Mouse (Mus musculus) embryonic facial prominence, embryonic 10.5 days (tissue): ENCODE measurements around the gene Mbd4. TPM values are rescaled to one million over a fixed set of nuclear protein-coding genes. Genes with fewer than 3 reads are reported as not detected.
"Not testable (repeated sequence)": the region's sequence is repeated elsewhere in the genome, so short reads cannot be mapped to it uniquely, and the experiment has no call there.

ENCODE experiments used
- DNase-seq: peaks from one replicate; pipeline ENCODE4 v3.0.0-alpha.2; 2017; ENCODE audit warnings: low spot score
- H3K27ac ChIP-seq: fragments of 300-500 bp; sonication (generic); replicated peaks from 2 replicates; pipeline ENCODE4 v1.5.1; 2016; ENCODE audit warnings: mild to moderate bottlenecking
- H3K27me3 ChIP-seq: fragments of 300-500 bp; sonication (generic); replicated peaks from 2 replicates; pipeline ENCODE4 v1.6.1; 2016; ENCODE audit warnings: low read depth, mild to moderate bottlenecking; ENCODE audit not compliant: poor library complexity, severe bottlenecking
- H3K36me3 ChIP-seq: fragments of 300-500 bp; sonication (generic); replicated peaks from 2 replicates; pipeline ENCODE4 v1.6.1; 2016; ENCODE audit warnings: mild to moderate bottlenecking, moderate library complexity
- H3K4me1 ChIP-seq: fragments of 300-500 bp; sonication (generic); 2 replicates; pipeline ENCODE4 v1.6.1; 2016
- H3K4me3 ChIP-seq: fragments of 300-500 bp; sonication (generic); 2 replicates; pipeline ENCODE4 v1.5.1; 2016; ENCODE audit warnings: mild to moderate bottlenecking, moderate library complexity
- H3K9me3 ChIP-seq: fragments of 300-500 bp; sonication (generic); 2 replicates; pipeline ENCODE4 v1.6.1; 2016; ENCODE audit warnings: mild to moderate bottlenecking
- WGBS: fragments of 180-500 bp; shearing (Covaris S2); methylation state at CpG from one replicate; pipeline ENCODE4 v1.1.7; 2016; 5-methylcytosine and 5-hydroxymethylcytosine counted together
- polyA plus RNA-seq: library from polyadenylated mRNA; unstranded; fragments of >200 nt; fragmentation: Nextera tagmentation; extraction: Ambion mirVana; gene quantifications from 2 replicates; pipeline ENCODE4 v1.2.1, GENCODE M21; 2016

Mbd4 gene
- polyA plus RNA-seq, 1 experiment from 2014 or later = 33.2 TPM

DNA sequence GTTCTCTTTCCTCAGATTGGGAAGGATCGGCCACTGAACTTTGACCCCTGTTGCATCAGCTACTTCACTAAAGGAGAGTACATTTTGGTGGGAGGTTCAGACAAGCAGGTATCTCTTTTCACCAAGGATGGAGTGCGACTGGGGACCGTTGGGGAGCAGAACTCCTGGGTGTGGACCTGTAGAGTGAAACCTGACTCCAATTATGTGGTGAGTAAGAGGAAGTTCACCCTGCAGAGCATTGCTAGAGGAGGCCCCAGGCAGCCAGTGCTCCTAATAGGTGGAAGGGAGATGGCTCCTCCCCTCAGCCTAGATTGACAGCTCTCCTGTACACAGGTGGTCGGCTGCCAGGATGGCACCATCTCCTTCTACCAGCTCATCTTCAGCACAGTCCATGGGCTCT, 33.7 kb upstream of the Mbd4 start:
- Histone ChIP-seq H3K36me3 (peaks cover 76% of the 10 kb centered on the region), H3K27ac (no peak overlapping the region; the same call in 1 of the 2 replicates), H3K4me3 (no peak overlapping the region), H3K4me1 (peaks cover 21% of the 10 kb centered on the region), H3K27me3 (no peaks in the 10 kb centered on the region), H3K9me3 (peaks cover 7% of the 10 kb centered on the region; the same call in 1 of the 2 replicates)
- WGBS = 66% methylated on average over 4 of the region's 4 CpGs
- DNase-seq = no peak

DNA sequence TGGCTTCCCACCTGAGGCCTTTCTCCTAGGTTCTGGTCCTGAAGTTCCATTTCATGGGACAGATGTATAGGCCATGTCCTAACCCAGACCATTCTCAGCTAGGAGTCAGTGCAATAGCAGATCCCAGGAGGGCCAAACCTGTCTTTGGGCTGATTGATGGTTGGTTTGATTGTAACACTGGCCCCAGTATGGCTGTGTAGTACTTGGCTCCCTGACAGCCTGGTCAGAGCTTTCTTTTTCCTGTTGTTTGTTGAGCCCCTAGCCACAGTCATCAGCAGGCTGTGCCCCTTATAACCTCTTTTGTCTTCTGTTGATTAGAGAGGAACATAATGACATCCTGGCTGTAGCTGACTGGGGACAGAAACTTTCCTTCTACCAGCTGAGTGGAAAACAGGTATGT, 30.8 kb upstream of the Mbd4 start:
- Histone ChIP-seq H3K9me3 (peaks cover 7% of the 10 kb centered on the region; the same call in 1 of the 2 replicates), H3K27me3 (no peaks in the 10 kb centered on the region), H3K4me1 (peaks cover 6% of the 10 kb centered on the region; the same call in 1 of the 2 replicates), H3K4me3 (no peak overlapping the region), H3K36me3 (peaks cover 77% of the 10 kb centered on the region), H3K27ac (no peak overlapping the region)
- no peak for DNase-seq

DNA sequence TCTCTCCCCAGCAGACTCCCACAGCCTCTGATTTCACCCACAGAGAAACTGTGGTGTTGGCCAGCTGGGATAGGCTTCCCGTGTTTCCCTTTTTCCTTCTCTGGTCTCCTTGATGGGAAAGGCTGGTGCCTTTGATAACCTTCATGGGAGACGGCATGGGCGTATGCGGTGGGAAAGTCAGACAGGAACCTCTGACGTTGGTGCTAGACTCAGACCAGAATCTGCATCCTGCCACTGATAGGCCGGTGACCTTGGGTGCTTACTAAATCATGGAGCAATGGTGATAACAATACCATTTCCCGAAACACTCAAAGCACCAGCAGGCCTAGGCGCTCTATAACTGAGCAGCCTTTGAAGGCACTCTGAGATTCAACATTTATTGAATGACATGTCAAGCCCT, 27.6 kb upstream of the Mbd4 start:
- Histone ChIP-seq H3K27me3 (no peaks in the 10 kb centered on the region), H3K27ac (no peak overlapping the region), H3K4me1 (no peaks in the 10 kb centered on the region), H3K4me3 (no peak overlapping the region), H3K36me3 (peaks cover 78% of the 10 kb centered on the region), H3K9me3 (no peaks in the 10 kb centered on the region)
- no peak for DNase-seq
- 88% methylated on average over 8 of the region's 8 CpGs for WGBS

DNA sequence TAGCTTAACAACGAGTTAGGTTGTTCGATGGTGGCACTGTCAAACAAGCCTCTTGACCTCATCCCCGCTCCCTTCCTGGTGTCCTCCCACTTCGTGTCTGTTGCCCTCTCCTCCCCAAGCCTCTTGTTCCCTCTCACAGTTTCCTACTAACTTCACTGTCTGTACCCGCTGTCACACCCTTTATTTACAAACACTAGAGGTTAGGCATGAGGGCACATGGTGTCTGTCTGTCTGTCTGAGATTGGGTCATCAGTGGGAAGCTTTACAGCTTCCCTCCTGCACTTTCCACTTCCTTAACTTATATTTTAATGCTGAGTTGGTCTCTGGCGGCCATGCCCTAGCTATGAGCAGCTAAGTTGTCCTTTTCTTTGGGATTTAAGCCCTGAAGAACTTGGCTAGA, 26.6 kb upstream of the Mbd4 start:
- Histone ChIP-seq H3K4me1 (no peaks in the 10 kb centered on the region), H3K4me3 (no peak overlapping the region), H3K36me3 (peaks cover 77% of the 10 kb centered on the region), H3K27ac (no peak overlapping the region), H3K9me3 (no peaks in the 10 kb centered on the region), H3K27me3 (no peaks in the 10 kb centered on the region)
- no peak for DNase-seq
- 86% methylated on average over 6 of the region's 6 CpGs for WGBS

DNA sequence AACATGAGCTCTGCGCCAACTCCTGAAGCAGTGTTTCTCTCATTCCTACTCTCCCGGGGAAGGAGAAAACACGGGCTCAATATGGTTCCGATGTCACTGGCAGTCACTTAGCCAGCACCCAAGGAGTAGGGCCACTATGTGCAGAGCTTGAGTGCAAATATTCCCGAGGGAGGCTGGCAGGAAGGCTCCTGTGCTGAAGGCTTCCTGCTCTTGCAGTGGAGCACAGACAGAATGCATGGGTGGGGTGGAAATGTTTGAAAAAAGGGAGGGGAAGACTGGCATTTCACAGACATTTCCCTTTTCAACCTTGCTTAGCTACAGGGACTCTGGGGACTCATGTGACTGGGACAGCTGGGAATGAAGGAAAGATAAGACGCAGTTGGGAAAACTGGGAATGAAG, 25.5 kb upstream of the Mbd4 start:
- Histone ChIP-seq H3K4me3 (no peak overlapping the region), H3K9me3 (no peaks in the 10 kb centered on the region), H3K27me3 (no peaks in the 10 kb centered on the region), H3K4me1 (no peaks in the 10 kb centered on the region), H3K27ac (no peak overlapping the region), H3K36me3 (peaks cover 70% of the 10 kb centered on the region)
- no peak for DNase-seq
- whole genome bisulfite sequencing = 83% methylated on average over 6 of the region's 6 CpGs

DNA sequence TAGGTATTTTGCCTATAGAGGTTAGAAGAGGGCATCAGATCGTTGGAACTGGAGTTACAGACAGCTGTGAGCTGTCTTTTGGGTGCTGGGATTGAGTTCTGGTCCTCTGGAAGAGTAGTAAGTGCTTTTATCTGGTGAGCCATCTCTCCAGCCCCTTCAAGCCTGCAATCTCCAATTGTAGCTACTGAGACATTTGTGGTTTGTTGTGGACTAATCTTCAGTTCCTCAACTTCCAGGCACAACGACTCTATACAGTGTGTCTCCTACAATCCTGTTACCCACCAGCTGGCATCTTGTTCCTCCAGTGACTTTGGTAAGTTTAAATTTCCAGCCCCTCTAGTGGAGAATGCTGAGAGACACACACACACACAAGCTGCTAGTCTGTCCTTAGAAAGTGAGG, 24.1 kb upstream of the Mbd4 start:
- no peak for DNase-seq
- WGBS = 87% methylated on average over 2 of the region's 2 CpGs
- H3K4me3 ChIP-seq = no peak overlapping the region
- H3K4me1 ChIP-seq = no peaks in the 10 kb centered on the region
- no peak overlapping the region for H3K27ac ChIP-seq
- peaks cover 61% of the 10 kb centered on the region for H3K36me3 ChIP-seq
- no peaks in the 10 kb centered on the region for H3K27me3 ChIP-seq
- no peaks in the 10 kb centered on the region for H3K9me3 ChIP-seq

DNA sequence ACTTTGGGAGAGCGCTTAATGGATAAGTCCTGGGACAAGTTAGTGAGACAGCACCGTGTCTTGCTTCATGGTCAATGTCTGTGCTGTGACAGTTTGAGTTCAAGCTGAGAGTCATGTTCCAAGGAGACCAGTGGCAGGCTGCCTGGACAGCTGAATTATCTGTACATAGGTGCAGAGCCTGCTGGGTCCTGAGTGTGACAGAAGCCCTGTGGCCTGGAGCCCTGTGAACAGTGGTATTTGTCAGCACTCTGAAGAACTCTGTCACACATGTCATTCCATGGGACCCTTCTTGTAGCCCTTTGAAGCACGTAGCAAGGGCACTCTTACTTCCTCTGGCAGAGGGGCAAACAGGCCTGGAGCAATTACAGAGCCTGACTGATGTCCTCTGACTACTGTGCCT, 18.1 kb upstream of the Mbd4 start:
- DNase-seq, H3K4me3 ChIP-seq, H3K4me1 ChIP-seq, H3K9me3 ChIP-seq, H3K27me3 ChIP-seq, H3K27ac ChIP-seq: not testable (repeated sequence)
- peaks cover 14% of the 10 kb centered on the region for H3K36me3 ChIP-seq
- WGBS = no CpG with 5 or more reads among the region's 3 CpGs

DNA sequence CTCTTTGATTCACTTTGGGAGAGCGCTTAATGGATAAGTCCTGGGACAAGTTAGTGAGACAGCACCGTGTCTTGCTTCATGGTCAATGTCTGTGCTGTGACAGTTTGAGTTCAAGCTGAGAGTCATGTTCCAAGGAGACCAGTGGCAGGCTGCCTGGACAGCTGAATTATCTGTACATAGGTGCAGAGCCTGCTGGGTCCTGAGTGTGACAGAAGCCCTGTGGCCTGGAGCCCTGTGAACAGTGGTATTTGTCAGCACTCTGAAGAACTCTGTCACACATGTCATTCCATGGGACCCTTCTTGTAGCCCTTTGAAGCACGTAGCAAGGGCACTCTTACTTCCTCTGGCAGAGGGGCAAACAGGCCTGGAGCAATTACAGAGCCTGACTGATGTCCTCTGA, 14.0 kb upstream of the Mbd4 start:
- no CpG with 5 or more reads among the region's 3 CpGs for WGBS
- not testable (repeated sequence) for H3K27me3 ChIP-seq, H3K4me3 ChIP-seq, DNase-seq, H3K9me3 ChIP-seq, H3K27ac ChIP-seq, H3K4me1 ChIP-seq
- peaks cover 19% of the 10 kb centered on the region for H3K36me3 ChIP-seq

DNA sequence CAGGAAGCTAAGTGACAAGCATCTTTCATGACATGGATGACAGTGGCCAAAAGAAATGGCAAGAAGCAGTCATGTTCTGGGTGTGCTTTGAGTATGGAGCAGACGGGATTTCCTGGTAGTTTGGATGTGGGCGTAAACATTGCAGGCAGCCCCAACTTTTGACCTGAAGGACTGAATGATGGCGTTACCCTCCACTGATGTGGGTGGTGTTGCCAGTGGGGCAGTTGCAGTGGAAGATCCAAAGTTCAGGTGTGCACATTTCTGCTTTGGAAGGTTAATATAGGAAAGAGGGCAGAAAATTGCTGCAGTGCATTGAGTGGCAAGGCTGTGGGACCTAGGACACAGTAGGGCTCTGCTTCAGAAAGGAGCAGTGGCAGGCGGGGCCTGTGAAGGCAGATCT, 12.1 kb upstream of the Mbd4 start:
- WGBS = 93% methylated on average over 4 of the region's 4 CpGs
- DNase-seq = no peak
- Histone ChIP-seq H3K36me3 (peaks cover 19% of the 10 kb centered on the region), H3K4me1 (peaks cover 12% of the 10 kb centered on the region; the same call in 1 of the 2 replicates), H3K4me3 (no peak overlapping the region), H3K27ac (no peak overlapping the region), H3K9me3 (no peaks in the 10 kb centered on the region), H3K27me3 (no peaks in the 10 kb centered on the region)

DNA sequence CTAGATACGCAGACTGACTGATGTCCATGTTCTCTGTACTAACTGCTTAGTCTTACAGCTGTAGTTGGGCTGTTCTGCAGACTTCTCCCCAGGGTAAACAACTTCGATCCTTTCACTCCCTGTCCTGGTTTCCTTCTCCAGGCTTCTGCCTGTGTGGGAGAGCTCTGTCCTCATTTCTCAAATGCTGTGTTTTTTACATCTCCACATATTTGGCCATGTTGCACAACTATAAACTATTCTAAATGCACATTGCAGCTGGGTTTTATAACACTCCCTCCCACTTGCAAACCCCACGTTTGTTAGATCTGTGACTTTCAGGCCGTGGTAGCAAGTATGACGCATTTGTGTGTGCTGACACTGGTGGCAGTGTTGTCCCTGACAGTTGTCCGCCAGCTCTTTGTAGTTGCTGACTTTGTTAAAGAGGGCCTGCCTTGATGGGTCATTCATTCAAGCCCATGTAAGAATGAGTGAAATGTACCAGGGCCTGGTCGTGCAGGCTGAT, 10.2 kb upstream of the Mbd4 start:
- WGBS = 77% methylated on average over 7 of the region's 7 CpGs
- no peaks in the 10 kb centered on the region for H3K27me3 ChIP-seq
- H3K4me3 ChIP-seq = no peak overlapping the region
- peaks cover 12% of the 10 kb centered on the region; the same call in 1 of the 2 replicates for H3K4me1 ChIP-seq
- no peaks in the 10 kb centered on the region for H3K9me3 ChIP-seq
- no peak for DNase-seq
- no peak overlapping the region for H3K27ac ChIP-seq
- peaks cover 19% of the 10 kb centered on the region for H3K36me3 ChIP-seq

DNA sequence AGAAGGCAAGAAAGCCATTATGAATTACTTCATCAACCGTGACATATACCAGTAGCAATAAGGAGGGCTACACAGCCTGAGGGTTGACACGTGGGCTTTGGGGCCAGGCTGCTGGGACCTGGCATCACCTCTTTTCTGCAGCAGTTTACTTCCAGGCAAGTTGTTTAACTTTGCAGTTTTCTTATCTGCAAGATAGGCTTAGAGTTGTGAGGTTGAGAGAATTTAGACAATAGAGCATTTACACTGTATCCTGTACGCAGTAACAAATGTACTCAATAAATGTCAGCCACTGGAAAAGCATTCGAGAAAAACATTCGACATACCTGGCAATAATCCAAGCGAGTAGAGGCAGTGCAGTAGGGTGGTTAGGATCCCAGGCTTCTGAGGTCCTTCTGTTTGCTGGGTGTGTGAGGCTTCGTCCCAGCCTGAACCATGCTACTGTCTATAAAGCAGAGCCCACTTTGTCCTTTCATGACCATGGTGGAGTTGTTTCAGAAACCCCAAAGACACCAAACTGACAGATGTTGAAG, 6.9 kb upstream of the Mbd4 start:
- H3K27ac ChIP-seq = no peak overlapping the region
- no peaks in the 10 kb centered on the region for H3K27me3 ChIP-seq
- H3K4me1 ChIP-seq = peaks cover 23% of the 10 kb centered on the region
- H3K36me3 ChIP-seq = peaks cover 15% of the 10 kb centered on the region
- no peaks in the 10 kb centered on the region for H3K9me3 ChIP-seq
- WGBS = 89% methylated on average over 7 of the region's 7 CpGs
- no peak for DNase-seq
- H3K4me3 ChIP-seq = no peak overlapping the region

DNA sequence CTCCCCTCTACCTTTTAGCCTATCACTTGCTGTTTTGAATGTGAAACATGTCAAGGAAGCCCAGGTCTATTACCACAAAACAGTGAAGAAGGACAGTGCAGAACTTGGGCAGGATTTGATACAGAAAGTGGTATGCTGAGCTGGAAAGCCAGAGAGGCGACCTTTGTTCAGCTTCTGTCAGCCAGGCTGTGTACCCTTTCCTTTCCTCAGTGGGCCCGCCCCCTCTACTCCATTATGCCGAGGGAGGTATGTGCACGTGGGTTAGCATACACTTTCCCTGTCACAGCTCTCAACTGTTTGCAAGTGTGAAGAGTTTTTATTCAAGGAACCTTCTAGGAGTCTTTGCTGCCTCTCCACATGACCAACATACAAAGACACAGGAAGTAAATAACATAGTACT, 6.1 kb upstream of the Mbd4 start:
- 60% methylated on average over 4 of the region's 4 CpGs for WGBS
- peaks cover 23% of the 10 kb centered on the region for H3K4me1 ChIP-seq
- peaks cover 7% of the 10 kb centered on the region for H3K36me3 ChIP-seq
- no peaks in the 10 kb centered on the region for H3K9me3 ChIP-seq
- H3K4me3 ChIP-seq = no peak overlapping the region
- no peaks in the 10 kb centered on the region for H3K27me3 ChIP-seq
- DNase-seq = no peak
- H3K27ac ChIP-seq = no peak overlapping the region

DNA sequence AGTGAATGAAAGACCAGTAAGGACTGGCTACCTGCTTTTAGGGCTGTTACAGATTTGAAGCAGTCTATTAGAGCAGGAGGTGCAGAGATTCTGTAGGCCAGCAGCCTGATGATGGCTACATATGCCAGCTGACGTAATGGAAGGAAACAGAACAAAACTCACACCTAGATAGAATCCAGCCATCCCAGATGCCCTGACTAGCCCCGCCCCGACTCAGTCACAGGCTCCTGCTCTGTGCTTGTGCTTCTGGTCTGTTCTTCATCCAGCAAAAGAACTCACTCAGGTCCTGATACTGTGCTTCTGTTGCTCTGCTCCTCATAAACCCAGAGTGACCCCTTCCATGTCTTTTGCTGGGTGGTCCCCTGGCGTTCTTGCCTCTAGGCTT, 3.2 kb upstream of the Mbd4 start:
- Histone ChIP-seq H3K4me1 (peaks cover 24% of the 10 kb centered on the region), H3K27ac (0 out of 2 replicates have a peak overlapping the region, but pooled peaks have one; percentile 30), H3K27me3 (no peaks in the 10 kb centered on the region), H3K36me3 (no peaks in the 10 kb centered on the region), H3K4me3 (no peak overlapping the region), H3K9me3 (no peaks in the 10 kb centered on the region)
- DNase-seq = peak; percentile 13
- WGBS = 82% methylated on average over 4 of the region's 4 CpGs
